Mouse (Mus musculus): ENCODE results near the gene Efcab11. TPM values are rescaled to one million over a fixed set of nuclear protein-coding genes. Genes with fewer than 3 reads are reported as not detected.

Efcab11 gene
- polyA plus RNA-seq, 1 experiment from 2014 or later, result 11.2 TPM

DNA sequence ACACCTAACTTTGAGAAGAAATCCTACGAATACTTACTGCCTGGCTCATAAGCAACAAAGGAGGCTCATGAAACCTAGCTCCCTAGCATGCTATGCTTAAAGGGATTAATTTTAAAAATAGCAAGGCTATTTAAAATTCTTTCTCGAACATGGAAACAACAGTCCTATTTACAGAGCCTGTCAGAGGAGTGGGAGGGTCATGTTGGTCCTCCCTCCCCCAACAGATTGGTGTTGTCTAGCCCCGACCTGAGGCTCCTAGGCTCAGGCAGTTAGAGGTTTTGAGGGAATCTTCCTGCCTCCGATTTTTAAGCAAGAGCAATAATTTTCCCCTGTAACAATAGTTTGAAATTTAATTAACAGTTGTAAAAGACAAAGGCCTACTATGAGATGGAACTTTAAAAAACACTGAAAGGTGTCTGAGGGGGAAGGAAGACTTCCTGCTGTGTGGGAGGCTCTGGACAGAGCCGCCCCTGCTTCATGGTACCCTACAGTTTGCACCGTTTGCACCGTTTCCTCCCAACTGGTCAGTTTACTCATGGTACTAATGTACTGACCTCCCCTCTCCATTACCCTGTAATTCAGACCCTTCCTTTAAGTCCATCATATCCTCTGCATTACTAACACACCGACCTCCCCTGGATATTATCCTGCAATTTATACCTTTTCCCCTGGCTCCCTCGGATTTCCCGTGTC lies 90.6 kb downstream of the Efcab11 start:
- Histone ChIP-seq H3K36me3 (no peaks in the 10 kb centered on the region), H3K4me2 (replicated peaks) (no peak overlapping the region), H3K27ac (no peak overlapping the region), H3K4me1 (0 out of 2 replicates have a peak, but pooled peaks cover 4% of the 10 kb centered on the region), H3K27me3 (replicated peaks) (no peaks in the 10 kb centered on the region), H3K4me3 (no peak overlapping the region), H3K9me3 (no peaks in the 10 kb centered on the region), H3K9ac (no peak overlapping the region)
- no peak for ATAC-seq (ENCODE audit: low FRiP score, low read depth)
- WGBS, result 51% methylated on average over 10 of the region's 10 CpGs

GRCm38 (mm10) chr12:99789283-99789960 lies 94.8 kb downstream of the Efcab11 start:
- 54% methylated on average over 5 of the region's 5 CpGs for WGBS
- H3K4me2 ChIP-seq (replicated peaks), result no peak overlapping the region
- H3K27ac ChIP-seq, result no peak overlapping the region
- H3K27me3 ChIP-seq (replicated peaks), result no peaks in the 10 kb centered on the region
- H3K9ac ChIP-seq, result no peak overlapping the region
- 0 out of 2 replicates have a peak, but pooled peaks cover 4% of the 10 kb centered on the region for H3K4me1 ChIP-seq
- no peak overlapping the region for H3K4me3 ChIP-seq
- no peaks in the 10 kb centered on the region for H3K9me3 ChIP-seq
- no peak for ATAC-seq (ENCODE audit: low FRiP score, low read depth)
- H3K36me3 ChIP-seq, result no peaks in the 10 kb centered on the region

GRCm38 (mm10) chr12:99781774-99782173 lies 102.5 kb downstream of the Efcab11 start:
- no peak overlapping the region for H3K4me3 ChIP-seq
- no peak overlapping the region for H3K4me2 ChIP-seq (replicated peaks)
- no peaks in the 10 kb centered on the region for H3K27me3 ChIP-seq (replicated peaks)
- no peaks in the 10 kb centered on the region for H3K9me3 ChIP-seq
- H3K27ac ChIP-seq, result no peak overlapping the region
- ATAC-seq (ENCODE audit: low FRiP score, low read depth), result no peak
- H3K4me1 ChIP-seq, result no peaks in the 10 kb centered on the region; the same call in 1 of the 2 replicates
- 96% methylated on average over 5 of the region's 5 CpGs for WGBS
- H3K9ac ChIP-seq, result no peak overlapping the region
- H3K36me3 ChIP-seq, result no peaks in the 10 kb centered on the region

GRCm38 (mm10) chr12:99780396-99780795 lies 103.8 kb downstream of the Efcab11 start:
- Histone ChIP-seq H3K27me3 (replicated peaks) (no peaks in the 10 kb centered on the region), H3K36me3 (no peaks in the 10 kb centered on the region), H3K9me3 (no peaks in the 10 kb centered on the region), H3K4me2 (replicated peaks) (no peak overlapping the region), H3K9ac (no peak overlapping the region), H3K4me1 (no peaks in the 10 kb centered on the region; the same call in 1 of the 2 replicates), H3K4me3 (no peak overlapping the region), H3K27ac (no peak overlapping the region)
- 86% methylated on average over 3 of the region's 3 CpGs for WGBS
- no peak for ATAC-seq (ENCODE audit: low FRiP score, low read depth)

- Histone ChIP-seq H3K9ac (no peak overlapping the region), H3K4me1 (no peaks in the 10 kb centered on the region; the same call in 1 of the 2 replicates), H3K4me3 (no peak overlapping the region), H3K36me3 (no peaks in the 10 kb centered on the region), H3K4me2 (replicated peaks) (no peak overlapping the region), H3K9me3 (no peaks in the 10 kb centered on the region), H3K27ac (no peak overlapping the region), H3K27me3 (replicated peaks) (no peaks in the 10 kb centered on the region)
- WGBS, result 68% methylated on average over 7 of the region's 7 CpGs
- ATAC-seq (ENCODE audit: low FRiP score, low read depth), result no peak
Observed at GRCm38 (mm10) chr12:99779908-99780307, 104.3 kb downstream of the Efcab11 start.

- no peak for ATAC-seq (ENCODE audit: low FRiP score, low read depth)
- no peak overlapping the region for H3K27ac ChIP-seq
- H3K9ac ChIP-seq, result no peak overlapping the region
- no peaks in the 10 kb centered on the region for H3K27me3 ChIP-seq (replicated peaks)
- no peaks in the 10 kb centered on the region for H3K9me3 ChIP-seq
- H3K36me3 ChIP-seq, result no peaks in the 10 kb centered on the region
- H3K4me1 ChIP-seq, result no peaks in the 10 kb centered on the region
- no peak overlapping the region for H3K4me2 ChIP-seq (replicated peaks)
- no peak overlapping the region for H3K4me3 ChIP-seq
- WGBS, result 69% methylated on average over 8 of the region's 8 CpGs
Observed at GRCm38 (mm10) chr12:99776497-99777139, 107.6 kb downstream of the Efcab11 start.

DNA sequence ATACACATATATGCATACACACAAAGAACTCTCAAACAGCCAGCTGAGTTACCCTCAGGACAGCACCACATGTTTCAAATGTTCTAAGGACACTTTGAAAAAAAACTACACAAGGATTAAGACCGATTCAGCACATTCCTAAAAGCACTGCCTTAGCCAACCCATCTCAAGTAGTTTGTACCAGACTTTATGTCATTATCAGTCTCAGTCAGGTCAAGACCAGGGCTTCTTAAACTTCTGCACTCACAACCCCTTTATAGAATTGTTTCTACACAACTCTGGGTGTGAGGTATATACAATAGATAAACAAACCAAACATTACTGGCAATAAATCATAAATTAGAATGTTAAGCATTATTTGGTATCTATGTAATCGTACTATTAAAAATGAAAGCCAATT lies 109.4 kb downstream of the Efcab11 start:
- Histone ChIP-seq H3K4me3 (no peak overlapping the region), H3K36me3 (no peaks in the 10 kb centered on the region), H3K9me3 (no peaks in the 10 kb centered on the region), H3K4me2 (replicated peaks) (no peak overlapping the region), H3K27me3 (replicated peaks) (no peaks in the 10 kb centered on the region), H3K9ac (no peak overlapping the region), H3K27ac (no peak overlapping the region), H3K4me1 (no peaks in the 10 kb centered on the region)
- 85% methylated on average over 2 of the region's 2 CpGs for WGBS
- ATAC-seq (ENCODE audit: low FRiP score, low read depth), result no peak

GRCm38 (mm10) chr12:99773636-99774193 lies 110.5 kb downstream of the Efcab11 start:
- ATAC-seq (ENCODE audit: low FRiP score, low read depth), result no peak
- Histone ChIP-seq H3K4me1 (no peaks in the 10 kb centered on the region), H3K27me3 (replicated peaks) (no peaks in the 10 kb centered on the region), H3K9ac (no peak overlapping the region), H3K9me3 (no peaks in the 10 kb centered on the region), H3K4me2 (replicated peaks) (no peak overlapping the region), H3K27ac (no peak overlapping the region), H3K4me3 (no peak overlapping the region), H3K36me3 (no peaks in the 10 kb centered on the region)
- 76% methylated on average over 5 of the region's 5 CpGs for WGBS

GRCm38 (mm10) chr12:99771018-99771417 lies 113.2 kb downstream of the Efcab11 start:
- H3K27ac ChIP-seq, result no peak overlapping the region
- no peaks in the 10 kb centered on the region for H3K9me3 ChIP-seq
- no peak overlapping the region for H3K4me3 ChIP-seq
- no peaks in the 10 kb centered on the region for H3K36me3 ChIP-seq
- 86% methylated on average over 7 of the region's 7 CpGs for WGBS
- H3K4me2 ChIP-seq (replicated peaks), result no peak overlapping the region
- ATAC-seq (ENCODE audit: low FRiP score, low read depth), result no peak
- no peaks in the 10 kb centered on the region for H3K4me1 ChIP-seq
- H3K27me3 ChIP-seq (replicated peaks), result no peaks in the 10 kb centered on the region
- H3K9ac ChIP-seq, result no peak overlapping the region

- Histone ChIP-seq H3K4me3 (no peak overlapping the region), H3K4me2 (replicated peaks) (no peak overlapping the region), H3K9ac (no peak overlapping the region), H3K36me3 (no peaks in the 10 kb centered on the region), H3K27me3 (replicated peaks) (no peaks in the 10 kb centered on the region), H3K27ac (no peak overlapping the region), H3K9me3 (no peaks in the 10 kb centered on the region), H3K4me1 (no peaks in the 10 kb centered on the region)
- ATAC-seq (ENCODE audit: low FRiP score, low read depth), result no peak
- WGBS, result 96% methylated on average over 3 of the region's 3 CpGs
Observed at GRCm38 (mm10) chr12:99769626-99770025, 114.6 kb downstream of the Efcab11 start.

DNA sequence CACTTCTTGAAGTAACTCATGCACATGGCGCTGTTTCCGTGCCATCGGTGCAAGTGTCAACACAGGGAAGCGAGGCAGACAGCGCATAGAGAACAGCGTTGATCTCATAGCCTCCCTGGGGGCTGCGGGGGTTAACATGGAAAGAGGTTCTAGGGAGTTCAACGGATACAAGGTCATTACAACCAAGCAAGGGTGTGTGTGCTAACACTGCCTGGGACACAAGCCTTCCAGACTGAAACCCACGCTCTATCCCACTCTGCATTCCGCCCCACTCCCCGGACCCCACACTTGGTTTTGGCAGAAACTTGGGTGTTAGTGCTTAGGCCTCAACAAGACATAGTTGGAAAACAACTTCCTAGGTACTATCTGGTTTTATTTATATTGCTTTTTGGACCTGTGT lies 116.5 kb downstream of the Efcab11 start:
- H3K27ac ChIP-seq, result no peak overlapping the region
- 94% methylated on average over 11 of the region's 11 CpGs for WGBS
- H3K4me3 ChIP-seq, result no peak overlapping the region
- H3K4me2 ChIP-seq (replicated peaks), result no peak overlapping the region
- no peak for ATAC-seq (ENCODE audit: low FRiP score, low read depth)
- H3K4me1 ChIP-seq, result no peaks in the 10 kb centered on the region
- H3K36me3 ChIP-seq, result no peaks in the 10 kb centered on the region
- H3K9me3 ChIP-seq, result no peaks in the 10 kb centered on the region
- no peaks in the 10 kb centered on the region for H3K27me3 ChIP-seq (replicated peaks)
- no peak overlapping the region for H3K9ac ChIP-seq

DNA sequence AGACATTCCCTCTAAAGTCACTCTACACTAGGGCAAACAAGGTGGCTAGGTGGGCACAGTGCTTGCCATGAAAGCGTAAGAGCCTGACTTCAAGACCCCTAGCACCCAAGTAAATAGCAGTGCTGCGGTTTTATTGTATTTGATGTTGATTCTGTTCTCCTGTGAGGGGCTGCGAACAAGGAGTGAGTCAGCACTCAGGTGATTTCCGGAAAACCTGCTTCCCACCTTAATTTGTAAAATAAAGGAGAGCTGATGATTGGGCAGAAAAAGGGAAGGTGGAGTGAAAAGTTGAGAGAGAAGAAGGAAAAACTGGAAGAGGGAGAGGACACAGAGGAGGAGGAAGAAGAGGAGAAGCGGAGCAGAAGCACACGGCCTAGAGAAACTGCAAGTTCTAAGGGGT lies 118.3 kb downstream of the Efcab11 start:
- H3K4me2 ChIP-seq (replicated peaks), result no peak overlapping the region
- H3K27ac ChIP-seq, result no peak overlapping the region
- WGBS, result 87% methylated on average over 6 of the region's 6 CpGs
- H3K36me3 ChIP-seq, result no peaks in the 10 kb centered on the region
- H3K9ac ChIP-seq, result no peak overlapping the region
- H3K4me3 ChIP-seq, result no peak overlapping the region
- no peak for ATAC-seq (ENCODE audit: low FRiP score, low read depth)
- H3K9me3 ChIP-seq, result no peaks in the 10 kb centered on the region
- H3K27me3 ChIP-seq (replicated peaks), result no peaks in the 10 kb centered on the region
- H3K4me1 ChIP-seq, result no peaks in the 10 kb centered on the region
